ENCODE assay signal across 10 mouse cellular contexts in genomic region chr16:63817606-63818005, GRCm38 (mm10). TPM values are rescaled to one million over a fixed set of nuclear protein-coding genes. Genes with fewer than 3 reads are reported as not detected.
DNase-seq lines count a peak whose midpoint lies in the region; ATAC-seq and TF ChIP-seq lines count a peak whose summit lies in the region.
"Had no signal": no experiment of that assay in that cellular context is flagged by ENCODE, and none has a peak within 500 bp of the region (broad histone marks: within the 10 kb centered on the region; RNA-seq: fewer than 3 reads in every experiment).

No protein-coding gene starts in this region.

- no peak for TF ChIP-seq CTCF in left cerebral cortex, adult 2 months (IDR thresholded peaks at IDR 0.05)

- DNase-seq in heart, adult 9 months (ENCODE audit: low spot score in 2 of 2) = no peak
- DNase-seq in brain, adult 2 months (ENCODE audit: low read depth, low spot score) = peak; percentile 56
- peak; percentile 46 for DNase-seq in layer of hippocampus, adult 9-10 months (ENCODE audit: low spot score)
- DNase-seq in left cerebral cortex, adult 2 months (ENCODE audit: extremely low spot score in 1 of 2, low spot score in 2 of 2) = no peak
- DNase-seq in urinary bladder, postnatal 36 days (ENCODE audit: low spot score in 2 of 2) = no peak
- DNase-seq in ovary, adult 18-20 months (ENCODE audit: low spot score) = no peak
- DNase-seq: gastrocnemius, adult 2 months; right cerebral cortex, postnatal 14 days had no signal

- no peaks in the 10 kb centered on the region for H3K27me3 ChIP-seq in heart, embryonic 15.5 days
- no peaks in the 10 kb centered on the region for H3K27me3 ChIP-seq in forebrain, embryonic 12.5 days

- H3K4me3 ChIP-seq in heart, embryonic 15.5 days = no peak overlapping the region
- H3K4me3 ChIP-seq in forebrain, embryonic 12.5 days (replicated peaks) = no peak overlapping the region
- H3K4me3 ChIP-seq in left cerebral cortex, adult 2 months = no peak overlapping the region
- H3K4me3 ChIP-seq: gastrocnemius, adult 2 months had no signal

- H3K27ac ChIP-seq in heart, embryonic 15.5 days = peak overlapping the region; percentile 62
- H3K27ac ChIP-seq in forebrain, embryonic 12.5 days = peak overlapping the region; percentile 69
- H3K27ac ChIP-seq in left cerebral cortex, adult 2 months = no peak overlapping the region
- H3K27ac ChIP-seq: gastrocnemius, adult 2 months had no signal

- peaks cover 8% of the 10 kb centered on the region; the same call in 1 of the 2 replicates for H3K4me1 ChIP-seq in heart, embryonic 15.5 days (replicated peaks)
- H3K4me1 ChIP-seq in forebrain, embryonic 12.5 days = peaks cover 15% of the 10 kb centered on the region

- intact Hi-C loops in left cerebral cortex, adult 2 months (cut with DNase I) = no loop called here

- H3K4me2 ChIP-seq in heart, embryonic 15.5 days = no peak overlapping the region
- peak overlapping the region; percentile 3; the same call in 1 of the 2 replicates for H3K4me2 ChIP-seq in forebrain, embryonic 12.5 days

- H3K36me3 ChIP-seq in heart, embryonic 15.5 days = no peaks in the 10 kb centered on the region
- H3K36me3 ChIP-seq in forebrain, embryonic 12.5 days (replicated peaks) = no peaks in the 10 kb centered on the region

- no peak for ATAC-seq in heart, embryonic 15.5 days (replicated peaks; ENCODE audit: insufficient number of reproducible peaks, insufficient read depth, low FRiP score, low read depth)
- peak; percentile 65; the same call in 1 of the 2 replicates for ATAC-seq in forebrain, embryonic 12.5 days (ENCODE audit: low FRiP score)

- WGBS in heart, embryonic 15.5 days = 46% methylated on average over 6 of the region's 6 CpGs
- 21% methylated on average over 6 of the region's 6 CpGs for WGBS in forebrain, embryonic 12.5 days

- H3K9ac ChIP-seq in heart, embryonic 15.5 days = no peak overlapping the region
- H3K9ac ChIP-seq in forebrain, embryonic 12.5 days = no peak overlapping the region

- H3K9me3 ChIP-seq in heart, embryonic 15.5 days (replicated peaks) = no peaks in the 10 kb centered on the region
- H3K9me3 ChIP-seq in forebrain, embryonic 12.5 days = no peaks in the 10 kb centered on the region

RNA-seq across cellular contexts. Expression of gene Epha3, which starts 46.4 kb away (rescaled TPM):
- 7.8 and 12.4 TPM in 2 replicates for polyA plus RNA-seq in heart, embryonic 15.5 days (2015; fragmentation: Nextera tagmentation; extraction: Ambion mirVana)
- polyA plus RNA-seq in forebrain, embryonic 12.5 days (2016; fragmentation: Nextera tagmentation; extraction: Ambion mirVana) = 77.3 and 86.8 TPM in 2 replicates
- 10 to 100 TPM; 11.8 to 16.1 TPM for total RNA-seq in left cerebral cortex, adult 2 months (2021)

Comparison
In these comparisons a context has a peak if more than half of its experiments do, and no peak if none do; other contexts are left out.
1. DNase-seq: peak in brain, adult 2 months (single experiment) and layer of hippocampus, adult 9-10 months (single experiment); none in heart, adult 9 months (0 of 2), left cerebral cortex, adult 2 months (0 of 2), urinary bladder, postnatal 36 days (0 of 2) and ovary, adult 18-20 months (single experiment).